Mouse (Mus musculus): Measurements from ENCODE around the gene Tcea2. TPM values are rescaled to one million over a fixed set of nuclear protein-coding genes. Genes with fewer than 3 reads are reported as not detected.

Gene Tcea2
- 54.4 and 58.7 TPM in 2 replicates for polyA plus RNA-seq (2021; fragmentation: Nextera tagmentation)
- long read RNA-seq, experiment 1, transcript Tcea2-201 (10 exons, 1,183 nt): major isoform, 27 of 36 reads
- long read RNA-seq, experiment 1, partial matches to known transcripts: 5 of 36 reads
- long read RNA-seq, experiment 1, other reads (novel, unspliced or antisense): 3 of 36 reads
- long read RNA-seq, experiment 2, transcript Tcea2-201 (10 exons, 1,183 nt): major isoform, 30 of 81 reads
- long read RNA-seq, experiment 2, partial matches to known transcripts: 6 of 81 reads
- long read RNA-seq, experiment 2, other reads (novel, unspliced or antisense): 44 of 81 reads

GRCm38 (mm10) chr2:181679951-181680715 is at the start of gene Tcea2:
Gene Tcea2, plus strand, starts transcription at chr2:181680310.

GRCm38 (mm10) chr2:181656734-181657133 is 23.4 kb upstream of the Tcea2 start, which contains the start of gene Gm29797:
Gene Gm29797, plus strand, starts transcription at chr2:181657034.

GRCm38 (mm10) chr2:181671326-181671725 is 8.8 kb upstream of the Tcea2 start, which contains the start of gene Sox18:
Gene Sox18, minus strand, starts transcription at chr2:181671640.

GRCm38 (mm10) chr2:181693339-181694280 is 13.5 kb downstream of the Tcea2 start, which contains the start of gene Rgs19:
Gene Rgs19, minus strand, starts transcription at chr2:181693977.

GRCm38 (mm10) chr2:181698241-181698640 is 18.1 kb downstream of the Tcea2 start, which contains the start of gene Lkaaear1:
Gene Lkaaear1, minus strand, starts transcription at chr2:181698442.

GRCm38 (mm10) chr2:181714903-181715326 is 34.8 kb downstream of the Tcea2 start, which contains the start of gene Oprl1:
Gene Oprl1, plus strand, starts transcription at chr2:181715016.

Other genes with a start within 250 kb of the Tcea2 start
- gene Zbtb46, start 220.9 kb upstream of the Tcea2 start, polyA plus RNA-seq (2021; fragmentation: Nextera tagmentation): 2.8 and 3.0 TPM in 2 replicates
- not detected in 2 replicates for gene Abhd16b, start 187.1 kb upstream of the Tcea2 start, polyA plus RNA-seq (2021; fragmentation: Nextera tagmentation)
- gene Tpd52l2, start 183.2 kb upstream of the Tcea2 start, polyA plus RNA-seq (2021; fragmentation: Nextera tagmentation): 92.7 and 98.3 TPM in 2 replicates
- gene Dnajc5, start 159.8 kb upstream of the Tcea2 start, polyA plus RNA-seq (2021; fragmentation: Nextera tagmentation): 113 and 124 TPM in 2 replicates
- gene Uckl1, start 95.4 kb upstream of the Tcea2 start, polyA plus RNA-seq (2021; fragmentation: Nextera tagmentation): 27.8 and 30.1 TPM in 2 replicates
- 51.0 and 58.7 TPM in 2 replicates for gene Prpf6, start 88.4 kb upstream of the Tcea2 start, polyA plus RNA-seq (2021; fragmentation: Nextera tagmentation)
- gene Zfp512b, start 87.5 kb upstream of the Tcea2 start, polyA plus RNA-seq (2021; fragmentation: Nextera tagmentation): 8.0 and 8.6 TPM in 2 replicates
- 13.9 and 18.8 TPM in 2 replicates for gene Samd10, start 81.1 kb upstream of the Tcea2 start, polyA plus RNA-seq (2021; fragmentation: Nextera tagmentation)
- gene Gm29797, start 23.3 kb upstream of the Tcea2 start, polyA plus RNA-seq (2021; fragmentation: Nextera tagmentation): not detected in 2 replicates
- 2.4 and 4.7 TPM in 2 replicates for gene Sox18, start 8.7 kb upstream of the Tcea2 start, polyA plus RNA-seq (2021; fragmentation: Nextera tagmentation)
- 48.8 and 52.4 TPM in 2 replicates for gene Rgs19, start 13.7 kb downstream of the Tcea2 start, polyA plus RNA-seq (2021; fragmentation: Nextera tagmentation)
- not detected in 2 replicates for gene Lkaaear1, start 18.1 kb downstream of the Tcea2 start, polyA plus RNA-seq (2021; fragmentation: Nextera tagmentation)
- 21.8 and 24.4 TPM in 2 replicates for gene Oprl1, start 34.7 kb downstream of the Tcea2 start, polyA plus RNA-seq (2021; fragmentation: Nextera tagmentation)
- gene Myt1, start 83.0 kb downstream of the Tcea2 start, polyA plus RNA-seq (2021; fragmentation: Nextera tagmentation): 0.93 and 1.0 TPM in 2 replicates
- gene Pcmtd2, start 157.5 kb downstream of the Tcea2 start, polyA plus RNA-seq (2021; fragmentation: Nextera tagmentation): 17.0 and 19.4 TPM in 2 replicates
- 39.8 and 40.5 TPM in 2 replicates for gene Polr3k, start 184.0 kb downstream of the Tcea2 start, polyA plus RNA-seq (2021; fragmentation: Nextera tagmentation)

Data from layer of hippocampus, adult 6 months (tissue).